Mouse (Mus musculus): ENCODE data around the gene Nin.

The Nin gene

GRCm38 (mm10) chr12:70082935-70083532 is 30.5 kb downstream of the Nin start:
- no peak for DNase-seq (ENCODE audit: low spot score)

GRCm38 (mm10) chr12:70082485-70082884 is 31.0 kb downstream of the Nin start:
- DNase-seq (ENCODE audit: low spot score): no peak

- no peak for DNase-seq (ENCODE audit: low spot score)
Measured at GRCm38 (mm10) chr12:70078471-70079025, 35.0 kb downstream of the Nin start.

GRCm38 (mm10) chr12:70076493-70076892 is 37.0 kb downstream of the Nin start:
- DNase-seq (ENCODE audit: low spot score): no peak

GRCm38 (mm10) chr12:70075001-70075400 is 38.5 kb downstream of the Nin start:
- no peak for DNase-seq (ENCODE audit: low spot score)

- no peak for DNase-seq (ENCODE audit: low spot score)
Measured at GRCm38 (mm10) chr12:70070888-70071287, 42.6 kb downstream of the Nin start.

GRCm38 (mm10) chr12:70070306-70070705 is 43.2 kb downstream of the Nin start:
- DNase-seq (ENCODE audit: low spot score): no peak

GRCm38 (mm10) chr12:70068647-70069257 is 44.8 kb downstream of the Nin start:
- no peak for DNase-seq (ENCODE audit: low spot score)

GRCm38 (mm10) chr12:70067849-70068248 is 45.7 kb downstream of the Nin start:
- DNase-seq (ENCODE audit: low spot score): no peak

GRCm38 (mm10) chr12:70062114-70062513 is 51.4 kb downstream of the Nin start:
- peak; percentile 26 for DNase-seq (ENCODE audit: low spot score)

- DNase-seq (ENCODE audit: low spot score): no peak
Measured at GRCm38 (mm10) chr12:70058956-70059851, 54.3 kb downstream of the Nin start.

GRCm38 (mm10) chr12:70050699-70051098 is 62.8 kb downstream of the Nin start:
- DNase-seq (ENCODE audit: low spot score): no peak

GRCm38 (mm10) chr12:70048741-70049140 is 64.8 kb downstream of the Nin start:
- DNase-seq (ENCODE audit: low spot score): no peak

GRCm38 (mm10) chr12:70047281-70047680 is 66.2 kb downstream of the Nin start:
- DNase-seq (ENCODE audit: low spot score): no peak

GRCm38 (mm10) chr12:70044353-70044752 is 69.2 kb downstream of the Nin start:
- DNase-seq (ENCODE audit: low spot score): no peak

GRCm38 (mm10) chr12:70043421-70043820 is 70.1 kb downstream of the Nin start:
- no peak for DNase-seq (ENCODE audit: low spot score)

GRCm38 (mm10) chr12:70040981-70041380 is 72.5 kb downstream of the Nin start:
- no peak for DNase-seq (ENCODE audit: low spot score)

- no peak for DNase-seq (ENCODE audit: low spot score)
Measured at GRCm38 (mm10) chr12:70036722-70037305, 76.7 kb downstream of the Nin start.

- no peak for DNase-seq (ENCODE audit: low spot score)
Measured at GRCm38 (mm10) chr12:70026233-70026632, 87.3 kb downstream of the Nin start.

GRCm38 (mm10) chr12:70025431-70025830 is 88.1 kb downstream of the Nin start:
- no peak for DNase-seq (ENCODE audit: low spot score)

GRCm38 (mm10) chr12:70023580-70023979 is 89.9 kb downstream of the Nin start:
- no peak for DNase-seq (ENCODE audit: low spot score)

- no peak for DNase-seq (ENCODE audit: low spot score)
Measured at GRCm38 (mm10) chr12:70018153-70018552, 95.4 kb downstream of the Nin start.

All from urinary bladder, postnatal 25 days (tissue).